8 mouse cellular contexts compared by ENCODE assay signal in the genomic region with DNA sequence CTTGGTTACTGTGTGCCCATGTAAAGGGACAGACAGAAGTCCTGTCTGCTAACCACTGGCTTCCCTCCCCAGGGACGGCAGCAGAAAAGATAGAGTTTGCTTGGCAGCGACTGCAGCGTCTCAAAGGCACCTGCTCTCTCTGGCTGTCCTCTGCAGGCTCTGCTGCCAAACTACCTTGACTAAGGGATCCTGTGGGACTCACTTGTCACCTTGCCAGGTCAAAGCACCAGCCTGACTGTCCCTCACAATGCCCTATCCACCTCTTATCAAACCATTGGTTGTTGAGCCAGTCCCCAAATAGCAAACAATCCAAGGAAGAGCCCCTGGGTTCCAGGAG. TPM values are rescaled to one million over a fixed set of nuclear protein-coding genes. Genes with fewer than 3 reads are reported as not detected.
DNase-seq lines count a peak whose midpoint lies in the region; ATAC-seq and TF ChIP-seq lines count a peak whose summit lies in the region.

No protein-coding gene starts in this region.

- peak overlapping the region; percentile 49 for H3K9ac ChIP-seq in hindbrain, embryonic 15.5 days
- H3K9ac ChIP-seq in midbrain, embryonic 12.5 days (replicated peaks): peak overlapping the region; percentile 49

- no peaks in the 10 kb centered on the region for H3K36me3 ChIP-seq in hindbrain, embryonic 15.5 days
- no peaks in the 10 kb centered on the region for H3K36me3 ChIP-seq in midbrain, embryonic 12.5 days

- no peak overlapping the region for H3K4me3 ChIP-seq in hindbrain, embryonic 15.5 days
- H3K4me3 ChIP-seq in midbrain, embryonic 12.5 days: no peak overlapping the region

- peak; percentile 28; the same call in 1 of the 2 replicates for ATAC-seq in hindbrain, embryonic 15.5 days (ENCODE audit: low FRiP score, low read depth)
- ATAC-seq in midbrain, embryonic 12.5 days (ENCODE audit: low FRiP score, low read depth): no peak; the same call in 1 of the 2 replicates
- no peak for ATAC-seq in activated CD4-positive, CD25-positive, alpha-beta regulatory T cell, adult 4 months

- peak; percentile 23 to 28 for DNase-seq in layer of hippocampus, postnatal 10 days (ENCODE audit: low spot score in 2 of 2)
- no peak for DNase-seq in layer of hippocampus, adult 9-10 months (ENCODE audit: low spot score)
- peak; percentile 61 for DNase-seq in brain, embryonic 14.5 days (ENCODE audit: low read depth)
- peak; percentile 75 for DNase-seq in gastrocnemius, adult 18-20 months (ENCODE audit: low spot score)
- DNase-seq in retina, embryonic 14.5 days (ENCODE audit: low spot score): no peak

- H3K27ac ChIP-seq in hindbrain, embryonic 15.5 days (replicated peaks): peak overlapping the region; percentile 93
- peak overlapping the region; percentile 98 for H3K27ac ChIP-seq in midbrain, embryonic 12.5 days (replicated peaks)

- 8% methylated on average over 3 of the region's 3 CpGs for WGBS in hindbrain, embryonic 15.5 days
- WGBS in midbrain, embryonic 12.5 days: 28% methylated on average over 3 of the region's 3 CpGs

- peak overlapping the region; percentile 52 for H3K4me2 ChIP-seq in hindbrain, embryonic 15.5 days
- H3K4me2 ChIP-seq in midbrain, embryonic 12.5 days (replicated peaks): peak overlapping the region; percentile 43

- H3K4me1 ChIP-seq in hindbrain, embryonic 15.5 days (replicated peaks): peaks cover 22% of the 10 kb centered on the region
- peaks cover 15% of the 10 kb centered on the region for H3K4me1 ChIP-seq in midbrain, embryonic 12.5 days

- H3K27me3 ChIP-seq in hindbrain, embryonic 15.5 days: no peaks in the 10 kb centered on the region
- H3K27me3 ChIP-seq in midbrain, embryonic 12.5 days: no peaks in the 10 kb centered on the region

- TF ChIP-seq POLR2A in brain, embryonic 14.5 days (IDR thresholded peaks at IDR 0.05; ENCODE audit: borderline replicate concordance, extremely low read depth, insufficient read depth, insufficient read length, poor library complexity, severe bottlenecking): no peak

- no peak for TF ChIP-seq CTCF in brain, embryonic 14.5 days (IDR thresholded peaks at IDR 0.05; ENCODE audit: borderline replicate concordance, extremely low read depth, insufficient read depth, insufficient read length)

- no peaks in the 10 kb centered on the region for H3K9me3 ChIP-seq in hindbrain, embryonic 15.5 days
- no peaks in the 10 kb centered on the region for H3K9me3 ChIP-seq in midbrain, embryonic 12.5 days

RNA-seq across cellular contexts. Expression of gene Pcbp1, which starts 38.0 kb away (rescaled TPM):
- 100 to 1,000 TPM; 159 to 184 TPM for total RNA-seq in layer of hippocampus, postnatal 10 days (2021)
- polyA plus RNA-seq in brain, embryonic 14.5 days (2012; rRNA removed): 240 and 297 TPM in 2 replicates
- 100 to 1,000 TPM; 114 to 128 TPM for total RNA-seq in gastrocnemius, adult 18-20 months (2021)
- 341 and 351 TPM in 2 replicates for polyA plus RNA-seq in hindbrain, embryonic 15.5 days (2015; fragmentation: Nextera tagmentation; extraction: Ambion mirVana)
- 570 and 583 TPM in 2 replicates for polyA plus RNA-seq in midbrain, embryonic 12.5 days (2016; fragmentation: Nextera tagmentation; extraction: Ambion mirVana)
- 10 to 100 TPM; 35.3 to 39.2 TPM for polyA plus RNA-seq in activated CD4-positive, CD25-positive, alpha-beta regulatory T cell, adult 4 months (2017; shearing (Covaris generic))

RNA-seq across cellular contexts. Expression of gene C87436, which starts 49.9 kb away (rescaled TPM):
- 10 to 100 TPM; 13.6 to 15.9 TPM for total RNA-seq in layer of hippocampus, postnatal 10 days (2021)
- 18.0 and 21.2 TPM in 2 replicates for polyA plus RNA-seq in brain, embryonic 14.5 days (2012; rRNA removed)
- 1 to 10 TPM; 9.2 to 10.0 TPM for total RNA-seq in gastrocnemius, adult 18-20 months (2021)
- 23.7 and 25.7 TPM in 2 replicates for polyA plus RNA-seq in hindbrain, embryonic 15.5 days (2015; fragmentation: Nextera tagmentation; extraction: Ambion mirVana)
- 26.6 and 30.6 TPM in 2 replicates for polyA plus RNA-seq in midbrain, embryonic 12.5 days (2016; fragmentation: Nextera tagmentation; extraction: Ambion mirVana)
- 10 to 100 TPM; 25.1 to 26.1 TPM for polyA plus RNA-seq in activated CD4-positive, CD25-positive, alpha-beta regulatory T cell, adult 4 months (2017; shearing (Covaris generic))

Comparison
In these comparisons a context has a peak if more than half of its experiments do, and no peak if none do; other contexts are left out.
1. DNase-seq: peak in layer of hippocampus, postnatal 10 days (2 of 2), brain, embryonic 14.5 days (single experiment) and gastrocnemius, adult 18-20 months (single experiment); none in layer of hippocampus, adult 9-10 months (single experiment) and retina, embryonic 14.5 days (single experiment).